In the genomic region with DNA sequence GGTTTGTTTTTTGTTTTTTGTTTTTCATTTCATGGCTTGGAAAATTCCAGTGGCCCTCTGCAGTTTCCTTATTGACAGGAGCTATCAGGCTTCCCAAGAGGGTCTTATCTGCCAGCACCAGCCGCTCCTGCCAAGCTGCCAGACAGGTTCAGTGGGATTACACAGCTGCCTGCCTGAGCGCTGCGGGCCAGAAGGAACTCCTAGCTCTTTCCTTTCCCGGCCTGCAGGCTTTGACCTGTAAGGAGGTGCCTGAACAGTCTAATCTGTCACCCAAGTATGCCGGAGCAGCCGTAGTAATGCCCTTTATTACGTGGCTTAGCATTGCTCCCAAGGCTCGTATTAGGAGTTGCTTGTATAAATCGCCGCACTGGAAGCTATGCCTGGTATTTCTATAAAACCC, we compare ENCODE assay signal across 9 mouse cellular contexts. TPM values are rescaled to one million over a fixed set of nuclear protein-coding genes. Genes with fewer than 3 reads are reported as not detected.
A peak's percentile ranks its signal among the peaks of the same experiment; 100 is the strongest.
DNase-seq lines count a peak whose midpoint lies in the region; ATAC-seq lines count a peak whose summit lies in the region.
"Had no signal": no experiment of that assay in that cellular context is flagged by ENCODE, and none has a peak within 500 bp of the region (broad histone marks: within the 10 kb centered on the region; RNA-seq: fewer than 3 reads in every experiment).

No protein-coding gene starts in this region.

- H3K27me3 ChIP-seq in embryonic facial prominence, embryonic 14.5 days (replicated peaks; ENCODE audit: control insufficient read depth, insufficient read depth, low read length) = peaks cover 23% of the 10 kb centered on the region; the same call in 1 of the 2 replicates
- H3K27me3 ChIP-seq in heart, embryonic 16.5 days (ENCODE audit: control insufficient read depth, insufficient read depth, low read length) = no peaks in the 10 kb centered on the region

- H3K9ac ChIP-seq in embryonic facial prominence, embryonic 14.5 days (ENCODE audit: low read depth, low read length) = no peak overlapping the region
- H3K9ac ChIP-seq in heart, embryonic 16.5 days (ENCODE audit: low read length) = peak overlapping the region; percentile 34; the same call in 1 of the 2 replicates

- peak; percentile 92 for DNase-seq in embryonic facial prominence, embryonic 14.5 days (ENCODE audit: low spot score)
- DNase-seq in kidney, postnatal 14 days = peak; percentile 70
- DNase-seq in urinary bladder, postnatal 36 days (ENCODE audit: low spot score in 2 of 2) = peak; percentile 64 to 78
- no peak for DNase-seq in layer of hippocampus, postnatal 10 days (ENCODE audit: low spot score in 2 of 2)
- no peak for DNase-seq in spleen, postnatal 14 days (ENCODE audit: low spot score in 2 of 2)

- H3K9me3 ChIP-seq in embryonic facial prominence, embryonic 14.5 days (ENCODE audit: control insufficient read depth, low read length) = no peaks in the 10 kb centered on the region
- H3K9me3 ChIP-seq in heart, embryonic 16.5 days (replicated peaks; ENCODE audit: control insufficient read depth, low read length) = no peaks in the 10 kb centered on the region

- no peak overlapping the region for H3K4me3 ChIP-seq in embryonic facial prominence, embryonic 14.5 days (ENCODE audit: low read depth, low read length)
- peak overlapping the region; percentile 19; the same call in 1 of the 2 replicates for H3K4me3 ChIP-seq in heart, embryonic 16.5 days (ENCODE audit: low read length)
- H3K4me3 ChIP-seq in macrophage (ENCODE audit: inconsistent target) = no peak overlapping the region
- H3K4me3 ChIP-seq: erythroblast, embryonic 14.5 days had no signal

- peak overlapping the region; percentile 43 for H3K4me2 ChIP-seq in embryonic facial prominence, embryonic 14.5 days (ENCODE audit: low read depth, low read length)
- peak overlapping the region; percentile 60 for H3K4me2 ChIP-seq in heart, embryonic 16.5 days (ENCODE audit: low read depth, low read length)

- 10% methylated on average over 10 of the region's 10 CpGs for WGBS in embryonic facial prominence, embryonic 14.5 days
- 6% methylated on average over 10 of the region's 10 CpGs for WGBS in heart, embryonic 16.5 days
- WGBS in macrophage (ENCODE audit: missing documents) = 76% methylated on average over 10 of the region's 10 CpGs

- peaks cover 26% of the 10 kb centered on the region for H3K4me1 ChIP-seq in embryonic facial prominence, embryonic 14.5 days (ENCODE audit: control insufficient read depth, insufficient read depth, low read length)
- H3K4me1 ChIP-seq in heart, embryonic 16.5 days (ENCODE audit: control insufficient read depth, insufficient read depth, low read length) = peaks cover 48% of the 10 kb centered on the region

- no peaks in the 10 kb centered on the region for H3K36me3 ChIP-seq in embryonic facial prominence, embryonic 14.5 days (ENCODE audit: control insufficient read depth, insufficient read depth, low read length)
- no peaks in the 10 kb centered on the region for H3K36me3 ChIP-seq in heart, embryonic 16.5 days (ENCODE audit: control insufficient read depth, insufficient read depth)
- no peaks in the 10 kb centered on the region for H3K36me3 ChIP-seq in macrophage (ENCODE audit: inconsistent target)

- no peaks in the 10 kb centered on the region for H3K79me2 ChIP-seq in macrophage (ENCODE audit: inconsistent target)

- ATAC-seq in embryonic facial prominence, embryonic 14.5 days (ENCODE audit: low read depth) = peak; percentile 92
- ATAC-seq in heart, embryonic 16.5 days (replicated peaks; ENCODE audit: extremely low read depth, insufficient read depth, low FRiP score) = peak; percentile 80
- ATAC-seq in cerebellum, adult (ENCODE audit: insufficient number of reproducible peaks, low FRiP score, low TSS enrichment) = no peak

- H3K27ac ChIP-seq in embryonic facial prominence, embryonic 14.5 days (replicated peaks; ENCODE audit: low read depth, low read length) = no peak overlapping the region
- H3K27ac ChIP-seq in heart, embryonic 16.5 days (ENCODE audit: low read length) = peak overlapping the region; percentile 96
- H3K27ac ChIP-seq in macrophage = 0 out of 2 replicates have a peak overlapping the region, but pooled peaks have one; percentile 1

RNA-seq across cellular contexts. Expression of a gene that starts 23.2 kb away (rescaled TPM):
- 2.3 and 2.4 TPM in 2 replicates for polyA plus RNA-seq in embryonic facial prominence, embryonic 14.5 days (2014; fragmentation: Nextera tagmentation; extraction: Ambion mirVana)
- 10.2 and 10.3 TPM in 2 replicates for polyA plus RNA-seq in heart, embryonic 16.5 days (2015; fragmentation: Nextera tagmentation; extraction: Ambion mirVana)
- under 1 TPM in 5 of 26 experiments, not detected in 21; 0.24 to 0.41 (median 0.27) TPM for total RNA-seq in macrophage (2018; cell fraction: chromatin; rRNA removed)
- under 1 TPM in 15 of 26 experiments, not detected in 11; 0.03 to 0.24 (median 0.09) TPM for total RNA-seq in macrophage (2018; cell fraction: cytosol; rRNA removed)
- under 1 TPM in 6 of 26 experiments, not detected in 20; 0.12 to 0.54 (median 0.24) TPM for total RNA-seq in macrophage (2018; cell fraction: nucleus; rRNA removed)
- 0.04 to 0.16 TPM in 2 of 3 replicates, not detected in the other for polyA plus RNA-seq in macrophage (2018)
- total RNA-seq in layer of hippocampus, postnatal 10 days (2021) = 1 to 10 TPM; 3.5 to 3.7 TPM
- polyA plus RNA-seq: erythroblast, embryonic 14.5 days had no signal

RNA-seq across cellular contexts. Expression of a gene that starts 26.7 kb away (rescaled TPM):
- 47.3 and 48.9 TPM in 2 replicates for polyA plus RNA-seq in embryonic facial prominence, embryonic 14.5 days (2014; fragmentation: Nextera tagmentation; extraction: Ambion mirVana)
- 39.6 and 45.5 TPM in 2 replicates for polyA plus RNA-seq in heart, embryonic 16.5 days (2015; fragmentation: Nextera tagmentation; extraction: Ambion mirVana)
- 10 to 100 TPM; 22.4 to 61.2 (median 43.9) TPM for total RNA-seq in macrophage (2018; cell fraction: chromatin; rRNA removed)
- 10 to 100 TPM; 19.7 to 28.8 (median 24.7) TPM for total RNA-seq in macrophage (2018; cell fraction: cytosol; rRNA removed)
- total RNA-seq in macrophage (2018; cell fraction: nucleus; rRNA removed) = 10 to 100 TPM; 17.7 to 48.8 (median 33.7) TPM
- polyA plus RNA-seq in macrophage (2018) = 19.9 to 24.6 TPM (median 21.5 TPM) in 3 replicates
- 10 to 100 TPM; 35.8 to 44.8 TPM for total RNA-seq in layer of hippocampus, postnatal 10 days (2021)

RNA-seq across cellular contexts. Expression of a gene that starts 41.9 kb away (rescaled TPM):
- 52.1 and 54.8 TPM in 2 replicates for polyA plus RNA-seq in embryonic facial prominence, embryonic 14.5 days (2014; fragmentation: Nextera tagmentation; extraction: Ambion mirVana)
- polyA plus RNA-seq in heart, embryonic 16.5 days (2015; fragmentation: Nextera tagmentation; extraction: Ambion mirVana) = 41.8 and 49.1 TPM in 2 replicates
- total RNA-seq in macrophage (2018; cell fraction: chromatin; rRNA removed) = 100 to 1,000 TPM in 10 of 26 experiments, 10 to 100 TPM in 16; 44.5 to 169 (median 88.3) TPM
- 100 to 1,000 TPM in 9 of 26 experiments, 10 to 100 TPM in 17; 49.5 to 160 (median 77.9) TPM for total RNA-seq in macrophage (2018; cell fraction: cytosol; rRNA removed)
- total RNA-seq in macrophage (2018; cell fraction: nucleus; rRNA removed) = 100 to 1,000 TPM in 16 of 26 experiments, 10 to 100 TPM in 10; 51.8 to 181 (median 111) TPM
- 33.7 to 72.6 TPM (median 47.5 TPM) in 3 replicates for polyA plus RNA-seq in macrophage (2018)
- 10 to 100 TPM; 16.8 to 17.5 TPM for total RNA-seq in layer of hippocampus, postnatal 10 days (2021)

Comparison
In these comparisons a context has a peak if more than half of its experiments do, and no peak if none do; other contexts are left out.
1. DNase-seq: peak in embryonic facial prominence, embryonic 14.5 days (single experiment), kidney, postnatal 14 days (single experiment) and urinary bladder, postnatal 36 days (2 of 2); none in layer of hippocampus, postnatal 10 days (0 of 2) and spleen, postnatal 14 days (0 of 2).